Mouse (Mus musculus) kidney, embryonic 16.5 days (tissue): ENCODE results near the gene Mgll. TPM values are rescaled to one million over a fixed set of nuclear protein-coding genes. Genes with fewer than 3 reads are reported as not detected.

Experiments
- ATAC-seq: fragments of 200-750 bp; cut with Nextera tagmentation; 2 replicates; pipeline ENCODE4 v1.8.0; 2017; ENCODE audit warnings: moderate TSS enrichment; ENCODE audit not compliant: low FRiP score, low TSS enrichment
- H3K27ac ChIP-seq: fragments of 300-500 bp; sonication (generic); 2 replicates; pipeline ENCODE4 v1.5.1; 2014; ENCODE audit warnings: low read length
- H3K27me3 ChIP-seq: fragments of 300-500 bp; sonication (generic); 2 replicates; pipeline ENCODE4 v1.6.1; 2014; ENCODE audit warnings: low read length, control low read depth, mixed read lengths; ENCODE audit not compliant: insufficient read depth
- H3K36me3 ChIP-seq: fragments of 300-500 bp; sonication (generic); 2 replicates; pipeline ENCODE4 v1.6.1; 2014; ENCODE audit warnings: low read length, control low read depth, mixed read lengths; ENCODE audit not compliant: insufficient read depth
- H3K4me1 ChIP-seq: fragments of 300-500 bp; sonication (generic); 2 replicates; pipeline ENCODE4 v1.6.1; 2014; ENCODE audit warnings: low read length, control low read depth, mixed read lengths; ENCODE audit not compliant: insufficient read depth
- H3K4me2 ChIP-seq: fragments of 300-500 bp; sonication (generic); replicated peaks from 2 replicates; pipeline ENCODE4 v1.6.1; 2014; ENCODE audit warnings: low read depth, low read length
- H3K4me3 ChIP-seq: fragments of 300-500 bp; sonication (generic); 2 replicates; pipeline ENCODE4 v1.5.1; 2014; ENCODE audit warnings: mild to moderate bottlenecking, low read length
- H3K9ac ChIP-seq: fragments of 300-500 bp; sonication (generic); replicated peaks from 2 replicates; pipeline ENCODE4 v1.6.1; 2014; ENCODE audit warnings: low read length
- H3K9me3 ChIP-seq: fragments of 300-500 bp; sonication (generic); 2 replicates; pipeline ENCODE4 v1.6.1; 2016; ENCODE audit warnings: low read length, control low read depth
- WGBS: fragments of 180-500 bp; shearing (Covaris S2); extraction: QIAGEN DNeasy Blood & Tissue Kit; methylation state at CpG from one replicate; pipeline ENCODE4 v1.1.7; 2014; 5-methylcytosine and 5-hydroxymethylcytosine counted together
- polyA plus RNA-seq: library from polyadenylated mRNA; unstranded; fragments of >200 nt; fragmentation: Nextera tagmentation; extraction: Ambion mirVana; gene quantifications from 2 replicates; pipeline ENCODE4 v1.2.1, GENCODE M21; 2015

Gene Mgll
- polyA plus RNA-seq, 1 experiment from 2014 or later, result 48.0 TPM

DNA sequence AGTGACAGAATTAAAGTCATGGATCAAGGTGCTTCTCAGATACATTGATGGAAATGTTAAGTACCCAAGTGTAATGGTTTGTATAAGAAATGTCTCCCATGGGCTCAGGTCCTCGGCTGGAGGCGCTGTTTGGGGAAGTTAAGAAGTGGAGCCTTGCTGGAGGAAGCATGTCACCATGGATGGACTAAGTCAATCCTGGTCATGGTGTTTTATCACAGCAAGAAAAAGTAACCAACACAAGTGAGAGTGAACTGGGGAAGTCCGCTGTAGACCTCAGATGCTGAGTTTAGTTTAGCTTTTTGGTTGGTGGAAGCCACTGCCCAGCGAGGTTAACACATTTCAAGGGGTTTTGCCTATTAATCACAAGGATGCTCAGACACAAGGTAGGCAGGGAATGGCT lies 105.4 kb downstream of the Mgll start:
- Histone ChIP-seq H3K4me1 (peaks cover 12% of the 10 kb centered on the region), H3K9me3 (no peaks in the 10 kb centered on the region), H3K36me3 (no peaks in the 10 kb centered on the region), H3K4me3 (no peak overlapping the region), H3K9ac (no peak overlapping the region), H3K4me2 (no peak overlapping the region), H3K27ac (no peak overlapping the region), H3K27me3 (no peaks in the 10 kb centered on the region)
- no peak for ATAC-seq
- 79% methylated on average over 4 of the region's 4 CpGs for WGBS

DNA sequence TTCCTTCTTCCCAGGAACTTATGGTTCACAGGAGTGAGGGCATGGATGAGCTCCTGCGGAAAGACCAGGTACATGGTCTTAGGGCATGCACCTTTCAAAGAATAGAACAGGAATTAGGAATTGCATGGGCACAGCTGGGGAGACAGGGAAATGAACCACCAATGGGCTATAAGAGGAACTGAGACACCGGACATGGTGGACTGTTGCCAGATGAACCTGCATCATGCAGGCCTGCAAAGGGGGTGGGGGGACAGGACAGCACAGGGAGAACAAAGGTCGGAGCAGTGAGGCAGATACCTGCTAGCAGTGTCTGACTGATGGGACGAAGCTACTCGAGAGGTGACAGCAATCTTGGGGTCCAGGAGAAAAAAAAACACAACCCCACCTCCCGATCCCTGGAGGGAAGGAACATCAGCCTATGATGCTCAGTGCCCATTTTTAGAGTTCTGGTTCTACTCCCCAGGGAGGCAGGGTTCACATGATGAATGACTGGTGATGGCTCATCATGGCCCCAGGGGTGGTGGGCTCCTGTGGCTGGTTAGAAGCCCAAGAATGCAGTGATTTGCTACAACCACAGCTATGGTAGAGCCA lies 106.0 kb downstream of the Mgll start:
- Histone ChIP-seq H3K4me3 (no peak overlapping the region), H3K27ac (no peak overlapping the region), H3K27me3 (no peaks in the 10 kb centered on the region), H3K9me3 (no peaks in the 10 kb centered on the region), H3K9ac (no peak overlapping the region), H3K4me2 (no peak overlapping the region), H3K4me1 (peaks cover 12% of the 10 kb centered on the region), H3K36me3 (no peaks in the 10 kb centered on the region)
- WGBS, result 87% methylated on average over 6 of the region's 6 CpGs
- no peak for ATAC-seq

DNA sequence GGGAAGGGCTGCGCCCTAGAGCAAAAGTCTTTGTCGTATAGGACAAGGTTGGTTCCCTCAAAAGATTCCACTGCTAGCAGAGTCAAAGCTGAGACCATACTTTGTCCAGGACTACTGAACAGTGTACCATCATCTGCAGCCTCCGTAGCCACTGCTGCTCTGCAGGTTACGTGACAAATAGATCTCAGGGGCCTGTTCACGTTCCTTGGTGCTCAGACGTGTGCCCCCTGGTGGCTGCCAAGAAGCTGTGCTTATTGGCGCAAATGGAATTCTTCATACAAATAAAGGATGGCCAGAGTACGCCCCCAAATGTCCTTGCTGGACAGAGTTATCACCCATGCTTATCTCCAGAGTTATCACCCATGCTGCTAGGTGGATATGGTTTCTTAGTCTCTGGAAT lies 107.2 kb downstream of the Mgll start:
- peak; percentile 32; the same call in 1 of the 2 replicates for ATAC-seq
- Histone ChIP-seq H3K4me3 (no peak overlapping the region), H3K27me3 (no peaks in the 10 kb centered on the region), H3K36me3 (peaks cover 10% of the 10 kb centered on the region; the same call in 1 of the 2 replicates), H3K4me1 (peaks cover 12% of the 10 kb centered on the region), H3K27ac (no peak overlapping the region), H3K9ac (no peak overlapping the region), H3K9me3 (no peaks in the 10 kb centered on the region), H3K4me2 (no peak overlapping the region)
- WGBS, result 21% methylated on average over 8 of the region's 8 CpGs

DNA sequence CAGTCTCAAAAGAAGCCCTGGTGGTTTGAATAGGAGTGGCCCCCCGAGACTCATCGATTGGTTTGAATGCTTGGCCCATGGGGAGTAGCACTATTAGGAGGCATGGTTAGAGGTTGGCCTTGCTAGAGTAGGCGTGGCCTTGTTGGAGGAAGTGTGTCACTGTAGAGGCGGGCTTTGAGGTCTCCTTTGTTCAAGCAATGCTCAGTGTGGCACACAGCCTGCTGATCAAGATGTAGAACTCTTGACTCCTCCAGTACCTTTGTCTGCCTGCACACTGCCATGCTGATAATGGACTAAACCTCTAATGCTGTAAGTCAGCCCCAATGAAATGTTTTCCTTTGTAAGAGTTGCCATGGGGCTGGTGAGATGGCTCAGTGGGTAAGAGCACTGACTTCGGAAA lies 108.5 kb downstream of the Mgll start:
- Histone ChIP-seq H3K9ac (no peak overlapping the region), H3K4me2 (no peak overlapping the region), H3K27ac (no peak overlapping the region), H3K4me1 (peaks cover 5% of the 10 kb centered on the region; the same call in 1 of the 2 replicates), H3K36me3 (peaks cover 16% of the 10 kb centered on the region), H3K27me3 (no peaks in the 10 kb centered on the region), H3K4me3 (no peak overlapping the region), H3K9me3 (no peaks in the 10 kb centered on the region)
- ATAC-seq, result no peak
- 80% methylated on average over 5 of the region's 5 CpGs for WGBS

DNA sequence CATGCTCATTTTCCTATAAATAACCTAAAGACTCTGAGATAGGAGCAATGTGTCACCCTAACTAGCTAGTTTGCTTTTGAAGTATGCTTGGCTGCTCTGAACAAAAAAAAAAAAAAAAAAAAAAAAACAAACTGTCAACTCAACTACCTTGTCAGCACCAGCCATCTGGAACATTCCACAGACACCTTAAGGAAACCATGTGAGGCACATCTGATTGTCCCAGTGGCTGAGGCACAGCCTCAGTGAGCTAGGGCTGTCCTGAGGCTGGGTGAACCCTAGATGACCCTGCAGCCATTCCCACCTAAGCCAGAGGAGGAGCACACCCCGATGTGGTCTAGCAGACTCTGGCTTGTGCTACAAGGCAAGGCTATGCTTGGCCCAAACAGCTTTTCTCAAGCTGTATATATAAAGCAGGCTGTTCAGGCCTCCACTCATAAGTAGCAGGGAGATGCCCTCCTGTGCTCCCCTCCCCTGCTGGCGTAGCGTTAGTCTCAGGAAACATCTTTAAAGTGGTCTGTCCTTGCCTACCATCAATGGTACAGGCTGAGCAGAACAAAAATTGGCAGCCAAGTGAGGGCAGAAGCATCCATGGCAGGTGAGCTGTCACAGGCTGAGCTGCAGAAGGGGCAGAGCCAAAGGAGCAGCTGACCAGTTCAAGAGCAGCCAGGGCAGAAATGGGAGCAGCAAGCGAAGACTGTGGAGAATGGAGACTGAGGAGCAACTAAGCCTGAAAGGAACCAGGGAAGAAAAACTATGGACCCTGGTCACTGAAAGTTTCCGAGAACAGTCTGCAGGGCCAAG lies 109.3 kb downstream of the Mgll start:
- H3K9ac ChIP-seq, result no peak overlapping the region
- H3K9me3 ChIP-seq, result no peaks in the 10 kb centered on the region
- ATAC-seq, result peak; percentile 49
- 0 out of 2 replicates have a peak, but pooled peaks cover under 1% of the 10 kb centered on the region for H3K4me1 ChIP-seq
- H3K4me2 ChIP-seq, result no peak overlapping the region
- H3K4me3 ChIP-seq, result no peak overlapping the region
- 66% methylated on average over 5 of the region's 5 CpGs for WGBS
- H3K27ac ChIP-seq, result peak overlapping the region; percentile 35; the same call in 1 of the 2 replicates
- H3K36me3 ChIP-seq, result peaks cover 24% of the 10 kb centered on the region
- H3K27me3 ChIP-seq, result no peaks in the 10 kb centered on the region

DNA sequence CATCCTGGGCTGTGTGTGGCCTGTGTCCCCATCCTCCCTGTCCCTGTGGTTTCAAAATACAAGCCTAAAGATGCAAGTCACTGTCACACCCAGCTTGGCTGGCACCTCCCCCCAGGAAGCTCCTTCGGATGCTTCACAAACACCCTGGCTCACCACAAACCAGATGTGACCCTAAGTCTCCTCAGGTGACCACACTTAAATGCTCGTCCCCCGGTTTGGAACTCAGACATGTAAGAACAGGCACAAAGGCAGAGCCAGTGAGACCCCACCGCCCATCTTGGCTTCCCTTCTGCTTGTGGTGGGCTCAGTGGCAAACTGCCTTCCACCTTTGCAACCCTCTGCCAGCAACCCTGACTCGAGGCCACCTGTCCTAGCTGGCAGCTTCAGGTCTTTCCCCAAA lies 110.8 kb downstream of the Mgll start:
- H3K9ac ChIP-seq, result no peak overlapping the region
- 77% methylated on average over 5 of the region's 5 CpGs for WGBS
- no peaks in the 10 kb centered on the region for H3K9me3 ChIP-seq
- H3K4me2 ChIP-seq, result no peak overlapping the region
- H3K36me3 ChIP-seq, result peaks cover 33% of the 10 kb centered on the region
- no peaks in the 10 kb centered on the region for H3K4me1 ChIP-seq
- no peak for ATAC-seq
- no peaks in the 10 kb centered on the region for H3K27me3 ChIP-seq
- no peak overlapping the region for H3K27ac ChIP-seq
- no peak overlapping the region for H3K4me3 ChIP-seq

DNA sequence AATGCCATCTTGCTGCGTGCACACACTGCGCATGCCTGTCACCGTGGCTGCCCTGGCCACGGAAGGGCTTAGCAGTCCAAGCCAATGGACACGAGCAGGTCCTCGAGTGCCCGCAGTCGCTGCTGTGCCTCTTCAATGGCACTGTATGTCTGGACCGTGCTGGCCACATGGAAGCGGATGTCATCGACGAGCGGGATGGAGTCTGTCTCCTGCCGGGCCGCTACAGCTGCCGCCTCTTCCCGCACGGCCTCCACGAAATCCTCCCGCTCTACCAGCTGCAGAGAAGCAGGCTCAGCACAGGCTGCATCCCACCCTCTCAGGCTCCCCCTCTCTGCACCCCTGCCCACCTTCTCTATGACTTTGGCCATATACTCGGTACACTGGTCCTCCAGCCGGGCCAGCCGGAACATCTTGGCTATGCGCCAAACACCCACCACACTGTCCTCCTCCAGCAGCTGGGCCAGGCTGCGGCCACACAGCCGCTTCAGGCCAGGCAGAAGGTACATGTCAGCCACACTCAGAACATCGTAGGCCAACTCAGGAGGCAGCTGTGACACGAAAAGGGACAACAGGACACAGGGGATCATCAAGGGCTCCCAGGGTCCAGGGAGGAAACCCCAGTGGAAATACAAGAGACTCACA lies 112.1 kb downstream of the Mgll start:
- Histone ChIP-seq H3K27ac (no peak overlapping the region), H3K27me3 (no peaks in the 10 kb centered on the region), H3K9ac (no peak overlapping the region), H3K4me2 (no peak overlapping the region), H3K4me3 (no peak overlapping the region), H3K36me3 (peaks cover 33% of the 10 kb centered on the region), H3K4me1 (peaks cover 10% of the 10 kb centered on the region), H3K9me3 (no peaks in the 10 kb centered on the region)
- no peak for ATAC-seq
- WGBS, result 87% methylated on average over 28 of the region's 28 CpGs

DNA sequence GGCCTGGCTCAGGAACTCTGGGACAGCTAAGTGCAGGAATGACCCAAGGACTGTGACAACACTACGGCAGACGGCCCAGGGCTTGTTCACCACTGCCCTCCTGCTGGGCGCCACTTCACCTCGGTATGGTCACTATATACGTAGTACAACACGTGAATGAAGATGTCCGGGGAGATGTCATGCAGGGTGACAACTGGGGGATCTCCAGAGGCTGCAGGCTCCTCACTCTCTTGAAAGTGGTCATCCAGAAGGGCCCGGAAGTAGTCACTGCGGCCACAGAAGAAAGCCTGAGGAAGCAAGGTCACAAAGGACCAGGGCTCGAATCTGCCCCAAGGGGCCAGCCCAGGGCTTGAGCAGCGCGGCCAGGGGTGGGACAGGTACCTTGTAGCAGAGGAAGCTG lies 113.8 kb downstream of the Mgll start:
- Histone ChIP-seq H3K36me3 (peaks cover 33% of the 10 kb centered on the region), H3K27ac (no peak overlapping the region), H3K4me1 (peaks cover 13% of the 10 kb centered on the region), H3K9me3 (no peaks in the 10 kb centered on the region), H3K4me3 (no peak overlapping the region), H3K9ac (no peak overlapping the region), H3K27me3 (no peaks in the 10 kb centered on the region), H3K4me2 (no peak overlapping the region)
- no peak for ATAC-seq
- WGBS, result 93% methylated on average over 12 of the region's 12 CpGs

DNA sequence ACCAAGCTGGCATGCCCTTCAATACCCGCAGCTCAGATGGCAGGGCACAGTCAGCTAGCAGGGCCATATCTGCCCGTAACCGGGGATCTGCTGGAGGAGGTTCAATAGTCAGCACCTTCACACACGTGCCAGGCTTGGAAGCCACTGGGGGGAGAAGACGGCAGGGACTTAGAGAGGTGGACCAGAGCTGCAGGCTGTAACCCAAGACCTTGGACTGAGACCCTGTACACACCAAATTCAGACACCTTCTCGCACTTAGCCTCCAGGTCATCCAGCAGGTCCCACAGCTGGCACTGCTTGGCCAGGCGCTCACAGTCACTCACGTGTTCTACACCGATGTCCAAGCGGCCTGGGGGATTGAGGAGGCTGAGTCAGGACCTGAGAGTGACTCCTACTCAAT lies 114.4 kb downstream of the Mgll start:
- no peak overlapping the region for H3K27ac ChIP-seq
- no peaks in the 10 kb centered on the region for H3K27me3 ChIP-seq
- H3K4me1 ChIP-seq, result peaks cover 19% of the 10 kb centered on the region
- WGBS, result 91% methylated on average over 10 of the region's 10 CpGs
- H3K4me3 ChIP-seq, result no peak overlapping the region
- no peak overlapping the region for H3K4me2 ChIP-seq
- ATAC-seq, result no peak
- H3K36me3 ChIP-seq, result peaks cover 33% of the 10 kb centered on the region
- H3K9ac ChIP-seq, result no peak overlapping the region
- no peaks in the 10 kb centered on the region for H3K9me3 ChIP-seq
